Mouse (Mus musculus): ENCODE measurements around the gene Obsl1. TPM values are rescaled to one million over a fixed set of nuclear protein-coding genes. Genes with fewer than 3 reads are reported as not detected.

Obsl1 gene
- total RNA-seq, 2 experiments from 2014 or later = 41.4 to 52.1 TPM

GRCm38 (mm10) chr1:75458789-75459684 is 47.2 kb downstream of the Obsl1 start:
- intact Hi-C loops (cut with DNase I) = no loop called here

GRCm38 (mm10) chr1:75458025-75458788 is 48.0 kb downstream of the Obsl1 start:
- DNase-seq = peak in 1 of 2 experiments; percentile 50
- intact Hi-C loops (cut with DNase I) = no loop called here

More at GRCm38 (mm10) chr1:75458789-75459684, 47.2 kb downstream of the Obsl1 start:
- DNase-seq = no peak

GRCm38 (mm10) chr1:75457710-75458024 is 48.6 kb downstream of the Obsl1 start:
- DNase-seq = no peak
- intact Hi-C loops (cut with DNase I) = no loop called here

DNA sequence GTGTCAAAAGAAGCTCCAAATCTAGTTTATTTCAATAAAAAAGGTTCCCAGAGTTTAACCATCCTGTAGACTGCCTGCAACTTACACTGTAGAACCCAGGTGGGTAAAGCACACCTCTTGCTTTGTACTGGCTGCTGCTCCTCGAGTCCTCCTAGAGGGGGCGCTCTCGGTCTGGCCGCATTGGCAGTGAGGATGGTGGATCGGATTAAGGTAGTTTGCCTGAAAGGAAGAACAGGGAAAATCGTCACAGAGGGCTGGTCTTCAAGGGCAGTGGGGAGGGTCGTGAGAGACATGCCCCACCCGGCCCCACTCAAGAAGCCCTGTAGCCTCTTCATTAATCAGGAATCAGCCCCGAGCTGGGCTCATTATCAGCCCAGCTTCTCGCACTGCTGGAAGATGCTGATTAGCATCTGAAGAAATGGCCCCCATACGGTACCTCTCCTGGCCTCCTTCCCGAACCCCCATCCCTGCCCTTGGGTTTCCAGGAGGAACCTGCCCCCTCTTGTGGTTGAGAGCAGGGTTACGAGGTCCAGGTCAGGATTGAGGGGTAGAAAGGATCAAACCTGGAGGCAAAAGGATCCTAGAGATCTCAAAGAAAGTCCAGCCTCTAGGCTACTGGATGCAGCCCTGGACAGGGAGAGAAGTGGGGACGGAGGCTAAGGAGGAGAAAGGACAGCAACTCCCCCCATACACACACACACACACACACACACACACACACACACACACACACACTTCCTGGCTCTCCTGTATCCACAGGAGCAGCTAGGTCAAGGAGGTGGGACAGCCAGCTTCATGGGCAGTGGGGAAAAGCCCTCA is 49.3 kb downstream of the Obsl1 start:
- DNase-seq = no peak

GRCm38 (mm10) chr1:75455948-75456347 is 50.3 kb downstream of the Obsl1 start:
- no peak for DNase-seq
- intact Hi-C loops (cut with DNase I) = no loop called here

More for the DNA sequence above, 49.3 kb downstream of the Obsl1 start:
- intact Hi-C loops (cut with DNase I) = no loop called here

DNA sequence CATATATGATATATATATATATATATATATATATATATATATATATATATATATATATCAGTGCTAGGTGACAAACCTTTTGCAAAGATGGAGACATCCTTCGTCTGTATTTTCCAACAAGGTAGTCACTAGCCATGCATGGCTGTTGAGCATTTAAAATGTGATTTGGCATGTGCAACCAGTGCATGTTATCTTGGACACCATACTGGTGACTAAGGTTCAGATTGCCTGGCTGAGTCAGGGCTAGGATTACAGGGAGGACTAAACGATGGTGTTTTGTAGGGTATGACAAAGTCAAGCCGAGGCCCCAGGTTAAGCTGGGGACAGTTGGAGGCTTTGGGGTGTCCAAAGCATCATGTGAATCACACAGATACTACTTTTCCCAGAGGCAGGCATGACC is 50.8 kb downstream of the Obsl1 start:
- DNase-seq = no peak
- intact Hi-C loops (cut with DNase I) = no loop called here

DNA sequence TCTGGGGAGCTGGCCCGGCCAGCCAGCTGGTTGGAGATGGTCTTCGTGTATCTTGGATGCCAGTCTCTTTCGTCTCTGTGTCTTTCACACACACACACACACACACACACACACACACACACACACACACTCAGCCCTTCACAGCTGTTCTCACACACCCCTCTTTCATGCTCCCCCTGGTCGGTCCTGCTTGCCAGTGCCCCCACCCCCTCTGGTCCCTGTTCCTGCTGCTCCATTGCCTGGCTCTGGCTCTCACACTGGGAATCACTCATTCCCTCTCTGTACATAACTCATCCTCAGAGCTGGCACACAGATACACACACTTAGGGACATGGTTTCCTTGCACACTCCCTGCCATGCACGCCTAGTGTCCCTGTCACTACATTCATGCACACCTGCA is 54.4 kb downstream of the Obsl1 start:
- no peak for DNase-seq
- intact Hi-C loops (cut with DNase I) = no loop called here

DNA sequence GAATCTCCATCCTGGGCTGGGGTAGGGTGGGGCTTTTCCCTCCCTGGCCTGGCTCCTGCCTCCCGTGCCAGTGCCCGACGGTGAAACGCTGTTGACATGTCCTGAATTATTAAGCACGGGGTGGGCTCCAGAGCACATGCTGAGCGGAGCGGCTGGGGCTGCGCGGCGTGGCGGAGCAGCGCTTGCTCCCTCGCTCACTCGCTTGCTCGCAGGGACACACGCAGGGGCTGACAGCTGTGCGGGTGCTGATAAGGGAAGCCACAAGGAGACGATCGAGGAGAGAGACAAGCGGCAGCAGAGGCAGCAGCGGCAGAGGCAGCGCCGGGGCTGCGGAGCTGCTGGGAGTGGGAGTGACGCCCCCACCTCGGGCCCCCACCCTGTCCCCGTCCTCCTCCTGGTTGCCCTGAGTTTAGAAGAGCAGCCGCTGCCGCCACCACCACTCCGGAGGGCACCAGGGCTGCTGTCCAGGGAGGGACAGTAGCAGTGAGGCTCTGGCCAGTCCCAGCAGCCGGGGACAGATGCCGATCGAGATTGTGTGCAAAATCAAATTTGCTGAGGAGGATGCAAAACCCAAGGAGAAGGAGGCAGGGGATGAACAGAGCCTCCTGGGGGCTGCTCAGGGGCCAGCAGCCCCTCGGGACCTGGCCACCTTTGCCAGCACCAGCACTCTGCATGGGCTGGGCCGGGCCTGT is 55.8 kb downstream of the Obsl1 start, which contains the start of gene Asic4:
Gene Asic4 (plus strand): TSS at position 123 of the 692 bp plus-strand sequence.
- DNase-seq = no peak
- intact Hi-C loops (cut with DNase I) = no loop called here

DNA sequence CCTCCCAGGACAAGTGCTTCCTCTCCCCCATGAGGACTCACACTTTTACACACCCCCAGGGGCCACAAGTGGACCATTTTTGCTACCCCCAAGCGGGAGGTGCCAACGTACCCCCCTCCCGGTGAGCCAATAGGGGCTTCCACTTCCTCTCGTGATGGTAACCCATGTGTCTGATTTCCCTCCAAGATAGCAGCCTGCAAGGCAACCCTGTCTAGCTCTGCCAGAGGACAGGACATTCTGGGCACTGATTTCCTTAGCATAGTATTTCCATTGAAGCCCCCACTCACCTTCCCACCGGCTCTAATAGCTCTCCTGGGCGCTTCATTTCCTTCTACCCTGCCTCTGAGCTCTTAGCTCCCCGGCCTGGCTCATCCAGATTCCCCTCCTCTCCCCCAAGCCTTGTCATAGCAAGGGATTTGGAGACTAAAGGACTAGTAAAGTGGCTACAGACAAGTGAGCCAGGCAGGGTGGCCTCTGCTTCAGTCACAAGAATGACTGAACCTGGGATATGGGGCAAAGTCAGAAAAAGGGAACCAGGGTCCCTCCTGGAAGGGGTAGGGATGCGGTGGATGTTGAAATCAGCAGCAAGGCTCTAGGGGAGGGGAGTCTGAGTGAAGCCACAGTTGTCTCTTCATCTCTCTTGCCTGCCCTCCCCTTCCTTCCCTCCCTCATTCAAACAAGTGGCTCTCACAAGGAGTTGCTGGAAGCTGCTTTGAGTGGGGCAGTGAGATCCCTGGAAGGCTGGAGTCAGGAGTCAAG is 56.7 kb downstream of the Obsl1 start:
- intact Hi-C loops (cut with DNase I) = no loop called here
- DNase-seq = no peak

DNA sequence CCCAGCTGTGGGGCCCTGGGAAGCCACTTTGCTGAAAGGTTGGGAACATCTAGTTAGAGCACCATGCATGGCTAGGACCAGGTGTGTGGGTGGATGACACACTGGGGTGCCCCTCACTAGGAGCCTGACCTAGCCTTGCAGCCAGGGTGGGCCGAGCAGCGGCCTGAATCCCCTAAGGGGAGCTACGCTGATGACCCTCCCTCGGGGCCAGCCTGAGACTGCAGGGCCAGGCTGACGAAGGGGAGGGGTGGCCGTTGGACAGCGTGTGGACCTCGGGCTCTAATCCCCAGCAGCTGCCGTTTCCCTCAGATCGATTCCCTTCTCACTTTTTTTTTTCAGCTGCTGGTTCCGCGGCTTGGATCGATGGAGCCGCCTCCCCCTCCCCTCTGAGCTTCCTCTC is 57.3 kb downstream of the Obsl1 start:
- intact Hi-C loops (cut with DNase I) = no loop called here

GRCm38 (mm10) chr1:75448052-75448431 is 58.2 kb downstream of the Obsl1 start:
- intact Hi-C loops (cut with DNase I) = no loop called here
- DNase-seq = no peak

More for the DNA sequence above, 57.3 kb downstream of the Obsl1 start:
- DNase-seq = no peak

GRCm38 (mm10) chr1:75447265-75448051 is 58.8 kb downstream of the Obsl1 start:
- DNase-seq = no peak

GRCm38 (mm10) chr1:75446656-75447055 is 59.6 kb downstream of the Obsl1 start:
- intact Hi-C loops (cut with DNase I) = loop anchor here (1.0 kb wide), 1 partner anchor 20 kb away; no protein-coding TSS in a partner anchor
- no peak for DNase-seq

More at GRCm38 (mm10) chr1:75447265-75448051, 58.8 kb downstream of the Obsl1 start:
- intact Hi-C loops (cut with DNase I) = loop anchor here (1.0 kb wide), 1 partner anchor 19 kb away; no protein-coding TSS in a partner anchor

DNA sequence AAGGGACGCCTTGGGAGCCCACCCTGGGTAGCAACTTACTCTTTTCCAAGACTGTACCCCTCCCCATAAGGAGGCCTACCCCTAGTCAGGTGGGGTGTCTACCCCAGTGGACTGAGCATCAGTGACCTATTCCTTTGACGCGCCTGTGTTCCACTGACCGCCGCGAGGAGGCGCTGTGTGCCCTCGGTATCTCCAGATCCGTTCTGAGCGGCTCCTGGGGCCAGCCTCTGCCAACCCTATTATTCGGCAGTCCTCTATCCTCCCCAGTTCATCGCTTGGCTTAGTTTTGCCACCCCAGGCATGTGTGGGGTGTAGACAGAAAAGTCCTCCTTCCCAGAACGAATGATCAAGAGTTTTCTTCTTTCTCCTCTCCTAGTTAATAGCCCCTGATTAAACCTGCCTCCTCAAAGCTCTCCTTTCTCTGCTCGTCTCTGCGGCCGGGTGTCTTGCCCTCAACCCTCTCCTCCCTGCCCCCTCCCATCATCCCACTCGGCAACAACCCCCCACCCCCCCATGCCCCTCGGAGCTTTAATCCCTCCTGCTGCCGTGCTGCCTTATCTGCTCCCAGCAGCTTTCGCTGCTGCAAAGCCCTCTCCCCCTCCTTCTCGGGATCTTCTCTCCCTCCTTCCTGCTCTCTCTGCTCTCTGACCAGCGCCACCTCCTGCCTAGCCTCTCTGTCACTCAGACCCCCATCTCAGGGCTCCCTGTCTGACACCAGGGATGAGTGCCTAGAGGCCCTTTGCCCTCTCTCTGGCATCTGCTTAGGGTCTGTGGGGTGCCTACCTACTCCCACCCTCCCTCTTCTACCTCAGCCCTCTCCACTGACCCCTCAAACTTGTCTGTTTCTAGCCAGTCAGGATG is 60.3 kb downstream of the Obsl1 start:
- intact Hi-C loops (cut with DNase I) = no loop called here
- DNase-seq = peak; percentile 67 to 76

- intact Hi-C loops (cut with DNase I) = no loop called here
- DNase-seq = no peak
Observed at GRCm38 (mm10) chr1:75445141-75445701, 61.0 kb downstream of the Obsl1 start.

DNA sequence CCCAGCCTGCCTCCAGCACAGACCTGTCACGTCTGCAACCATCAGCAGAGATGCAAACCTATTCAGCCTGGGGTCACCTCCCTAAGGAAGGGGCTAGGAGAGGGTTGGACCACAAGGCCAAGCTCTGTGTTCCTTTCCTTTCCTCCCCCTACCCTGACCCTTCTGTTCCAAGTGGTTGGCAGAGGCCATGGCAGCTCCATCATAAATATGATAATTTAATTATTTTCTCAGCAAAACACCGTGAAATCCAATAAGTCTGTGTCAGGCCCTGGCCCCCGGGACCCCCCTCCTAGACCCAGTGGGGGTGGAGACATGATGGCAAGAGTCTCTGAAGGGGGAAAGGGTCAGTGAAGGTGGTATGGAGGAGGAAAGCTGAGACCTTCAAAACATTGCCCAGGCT is 62.0 kb downstream of the Obsl1 start:
- intact Hi-C loops (cut with DNase I) = no loop called here
- no peak for DNase-seq
